Mouse (Mus musculus) left cerebral cortex, adult 9 months (tissue): ENCODE data around the gene Zfand6.
A peak's percentile ranks its signal among the peaks of the same experiment; 100 is the strongest.

Source experiments
- DNase-seq, 2 experiments: peaks; one replicate each; pipeline ENCODE4 v3.0.0; 2022; ENCODE audit warnings: low spot score in 2 of 2

The Zfand6 gene

DNA sequence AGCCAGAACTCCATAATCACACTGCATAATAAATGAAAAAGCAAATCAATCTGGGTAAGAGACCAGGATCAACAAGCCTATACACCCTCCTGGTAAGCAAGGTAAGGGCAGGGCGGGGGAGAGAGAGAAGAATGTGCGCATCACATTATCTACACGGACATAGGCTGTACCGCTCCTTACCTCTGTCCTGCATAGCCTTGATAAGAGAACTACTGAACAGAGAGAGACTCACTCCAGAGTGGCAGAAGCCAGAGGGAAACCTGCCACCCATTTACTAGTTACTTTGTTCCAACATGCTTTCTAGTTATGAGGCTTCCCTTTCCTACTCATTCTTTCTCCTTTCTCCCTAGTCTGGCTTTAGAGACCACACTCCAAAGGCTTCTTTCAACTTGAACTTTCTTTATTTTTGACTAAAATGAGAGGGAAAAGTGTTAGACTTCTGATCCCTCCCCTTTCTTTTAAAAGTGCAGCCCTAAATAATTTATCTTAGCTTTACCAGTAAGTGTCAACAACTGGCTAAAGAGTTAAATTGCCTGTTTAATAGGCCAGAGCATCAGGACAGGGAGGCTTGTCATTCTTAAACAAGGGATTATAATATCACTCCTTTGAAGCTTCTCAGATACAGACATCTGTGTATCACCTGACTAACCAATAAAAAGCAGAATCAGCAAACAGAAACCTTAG lies 38.3 kb downstream of the Zfand6 start:
- no peak for DNase-seq

DNA sequence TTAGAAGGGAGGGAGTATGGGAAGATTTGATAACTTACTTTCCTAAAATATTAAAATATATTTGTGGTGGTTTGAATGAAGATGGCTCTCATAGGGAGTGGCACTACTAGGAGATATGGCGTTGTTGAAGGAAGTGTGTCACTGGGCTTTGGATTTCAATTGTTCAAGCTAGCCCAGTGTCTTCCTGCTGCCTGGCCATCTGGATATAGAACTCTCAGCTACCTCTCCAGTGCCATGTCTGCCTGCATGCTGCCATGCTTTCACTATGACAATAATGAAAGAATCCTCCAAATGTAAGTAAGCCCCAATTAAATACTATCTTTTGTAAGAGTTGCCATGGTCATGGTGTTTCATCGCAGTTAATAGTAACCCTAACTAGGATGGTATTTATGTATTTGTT lies 40.7 kb downstream of the Zfand6 start:
- DNase-seq: no peak

DNA sequence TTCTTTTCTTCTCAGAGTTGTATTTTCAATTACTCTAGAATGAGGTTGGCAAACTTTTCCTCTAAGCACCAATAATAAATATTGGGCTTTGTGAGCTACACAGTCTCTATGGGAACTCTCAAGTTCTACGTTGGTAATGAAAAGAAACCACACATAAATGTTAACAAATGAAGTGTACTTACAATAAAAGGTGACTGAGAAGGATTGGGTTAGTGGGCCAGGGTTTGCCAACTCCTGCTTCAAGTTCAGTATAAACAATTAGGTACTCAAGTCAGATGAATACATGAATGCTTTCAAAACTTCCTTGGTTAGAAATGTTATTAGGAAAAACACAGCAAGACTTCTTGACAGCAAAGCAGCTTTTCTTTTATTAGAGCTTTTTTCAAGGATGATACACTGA lies 43.5 kb downstream of the Zfand6 start:
- DNase-seq: no peak

DNA sequence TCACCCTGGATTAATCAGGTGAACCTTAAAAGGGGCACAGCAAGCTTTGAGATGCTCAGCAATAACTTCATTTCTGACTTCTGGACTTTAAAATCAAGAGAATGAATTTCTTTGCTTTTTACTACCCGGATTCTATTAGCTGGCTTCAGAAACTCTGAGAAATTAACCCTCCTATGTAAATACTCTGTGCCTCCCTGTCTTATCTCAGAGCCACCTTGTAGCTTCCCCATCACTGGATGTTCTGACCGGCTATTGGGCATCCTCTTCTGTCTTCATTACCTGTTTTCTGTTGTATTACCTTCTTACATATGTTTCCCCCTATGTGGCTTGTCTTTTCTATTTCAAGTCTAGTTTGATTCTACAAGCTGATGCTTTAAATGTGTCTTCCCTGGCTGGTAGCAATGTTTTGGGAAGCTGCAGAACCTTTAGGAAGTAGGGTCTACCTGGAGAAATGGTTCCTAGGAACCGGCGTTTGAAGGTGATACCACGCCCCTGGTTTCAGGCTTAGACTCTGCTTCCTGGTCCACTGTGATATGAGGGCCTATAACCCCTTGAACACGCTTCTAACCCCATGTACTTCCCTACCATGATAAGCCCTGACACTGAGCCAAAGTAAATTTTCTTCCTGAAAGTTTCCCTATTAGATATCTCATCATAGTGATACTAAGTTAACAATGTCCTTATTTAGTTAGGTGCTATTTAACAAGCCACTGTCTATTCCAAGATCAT lies 46.3 kb downstream of the Zfand6 start:
- DNase-seq: no peak

GRCm38 (mm10) chr7:84642159-84642928 lies 47.4 kb downstream of the Zfand6 start:
- no peak for DNase-seq

DNA sequence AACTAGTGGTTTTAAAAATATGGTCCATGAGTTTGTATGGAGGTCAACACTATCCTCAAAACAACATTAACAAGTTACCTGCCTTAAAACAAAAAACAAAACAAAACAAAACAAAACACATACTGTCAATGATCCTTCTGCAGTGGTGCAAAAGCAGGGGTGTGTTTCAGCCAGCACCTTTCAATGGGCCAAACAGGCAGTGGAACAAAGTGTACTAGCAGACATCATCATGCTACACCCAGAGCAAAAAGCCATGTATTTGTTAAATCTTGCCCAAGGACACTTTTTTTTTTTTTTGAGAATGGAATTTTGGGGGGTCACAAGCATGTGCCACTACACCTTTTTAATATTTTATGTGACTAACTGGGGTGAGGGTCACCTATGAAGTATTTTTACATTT lies 52.8 kb downstream of the Zfand6 start:
- no peak for DNase-seq

- DNase-seq: no peak
Observed at GRCm38 (mm10) chr7:84631878-84632277, 57.9 kb downstream of the Zfand6 start.

GRCm38 (mm10) chr7:84623718-84624117 lies 66.0 kb downstream of the Zfand6 start:
- DNase-seq: no peak

DNA sequence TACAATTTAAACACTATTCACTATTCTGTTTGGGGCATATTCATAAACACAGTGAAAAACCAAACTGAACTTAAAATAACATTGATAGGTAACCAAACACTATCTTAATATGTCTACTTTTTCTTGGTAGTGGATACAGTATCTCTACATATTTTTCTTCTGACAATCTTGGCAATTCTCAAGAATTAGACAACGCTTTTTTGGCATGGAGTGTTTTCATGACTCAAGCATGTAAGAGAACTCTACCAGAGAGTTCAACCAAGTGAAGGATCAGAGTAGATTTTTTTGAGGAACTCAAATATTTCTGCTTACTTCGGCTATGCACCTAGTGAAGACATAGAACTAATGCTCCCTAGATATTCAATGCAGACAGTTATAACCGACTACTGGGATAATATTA lies 68.8 kb downstream of the Zfand6 start:
- no peak for DNase-seq

DNA sequence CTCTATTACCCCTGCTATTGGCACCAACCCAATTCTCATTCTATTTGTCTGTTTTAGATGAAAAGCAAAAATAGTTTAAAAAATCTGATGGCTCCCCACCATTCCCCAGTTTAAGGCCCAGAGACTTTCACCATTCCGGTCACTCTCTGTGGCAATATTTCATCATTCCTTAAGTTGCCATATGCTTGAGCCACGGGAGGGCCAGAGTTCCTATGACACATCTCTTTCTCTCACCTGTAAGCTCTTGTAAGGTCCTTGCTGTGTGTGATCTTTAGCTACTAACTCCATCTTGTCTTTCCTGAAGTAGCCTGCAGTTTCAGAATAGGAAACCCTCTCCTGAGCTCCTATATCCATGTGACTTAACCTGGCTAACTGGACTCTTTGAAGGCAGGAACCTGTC lies 70.8 kb downstream of the Zfand6 start:
- DNase-seq: no peak

GRCm38 (mm10) chr7:84612445-84612844 lies 77.3 kb downstream of the Zfand6 start:
- no peak for DNase-seq

DNA sequence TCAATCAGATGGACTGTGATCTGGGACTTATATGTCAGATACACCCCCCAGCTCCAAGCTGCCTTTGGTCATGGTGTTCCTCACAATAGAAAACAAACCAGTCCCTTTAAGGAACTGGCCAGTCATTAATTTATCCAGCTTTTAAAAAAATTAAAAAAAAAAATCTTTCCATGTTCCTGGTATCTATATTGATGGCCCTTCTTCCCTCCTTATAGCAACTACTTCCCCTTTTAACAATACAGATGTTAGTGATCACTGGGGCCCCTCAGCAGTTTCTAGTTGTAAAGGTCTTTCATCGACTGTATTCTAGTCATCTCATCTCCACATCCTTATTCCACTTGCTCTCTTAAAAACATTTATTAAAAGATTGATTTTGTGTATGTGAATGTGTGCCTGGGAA lies 78.2 kb downstream of the Zfand6 start:
- DNase-seq: no peak

- DNase-seq: peak in 1 of 2 experiments; percentile 39
Observed at GRCm38 (mm10) chr7:84606293-84606749, 83.4 kb downstream of the Zfand6 start, which contains the start of gene Fah. Fah (minus strand) TSS chr7:84606722.

DNA sequence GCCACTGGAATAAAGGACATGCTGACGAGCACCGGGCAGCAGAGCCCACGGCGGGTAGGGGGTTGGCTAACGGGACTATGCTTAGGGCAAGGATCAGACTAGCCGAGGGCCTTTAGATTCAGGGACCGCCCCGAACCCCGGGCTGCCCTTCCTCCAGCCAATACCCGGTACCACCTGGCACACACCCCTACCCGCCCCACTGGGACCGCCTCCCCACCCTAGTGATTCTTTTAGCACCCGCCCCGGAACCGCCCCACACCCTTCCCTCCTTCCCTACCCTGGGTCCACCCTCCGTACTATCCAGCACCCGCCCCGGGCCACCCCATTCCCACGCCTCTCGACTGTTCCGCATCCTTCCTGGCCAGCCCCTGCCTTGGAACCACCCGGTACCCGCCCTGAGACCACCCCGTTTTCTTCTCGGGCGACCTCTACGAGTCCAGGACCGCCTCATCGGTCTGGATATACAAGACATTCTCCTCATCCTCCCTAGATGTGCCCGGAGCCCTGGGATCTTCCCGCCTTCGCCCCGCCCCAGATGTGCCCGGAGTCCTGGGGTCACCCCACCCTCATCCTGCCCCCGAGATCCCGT lies 84.0 kb downstream of the Zfand6 start:
- DNase-seq: peak; percentile 42 to 81

DNA sequence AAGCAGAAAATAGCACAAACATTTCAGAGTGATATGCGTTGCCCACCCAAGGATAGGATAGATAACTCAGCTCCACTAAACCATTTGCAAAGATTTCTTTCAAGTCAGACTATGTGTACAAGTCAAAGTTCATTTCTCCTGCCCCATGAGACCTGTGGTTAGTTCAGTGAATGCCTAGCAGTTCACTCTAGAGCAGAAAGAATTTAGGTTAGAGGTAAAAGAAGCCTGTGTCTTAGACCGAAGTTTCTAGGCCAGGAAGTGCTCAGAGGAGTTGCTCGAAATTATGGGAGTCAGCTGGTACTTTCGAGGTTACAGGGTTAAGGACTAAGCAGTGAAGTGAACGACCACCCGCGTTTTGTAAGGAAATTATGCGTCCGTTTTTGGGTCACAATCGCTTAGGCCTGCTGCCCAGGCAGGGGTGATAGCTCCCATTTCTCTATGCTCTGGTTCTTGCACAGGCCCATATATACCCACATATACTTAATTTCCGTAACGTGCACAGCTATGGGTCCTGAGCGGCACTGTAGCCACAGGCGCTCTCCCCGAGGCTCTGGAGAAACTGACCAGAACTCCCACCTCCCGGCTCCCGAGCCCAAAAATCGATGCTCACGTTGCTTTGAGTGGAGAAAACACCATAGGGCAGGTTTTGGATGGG lies 84.6 kb downstream of the Zfand6 start:
- DNase-seq: peak in 1 of 2 experiments; percentile 16

DNA sequence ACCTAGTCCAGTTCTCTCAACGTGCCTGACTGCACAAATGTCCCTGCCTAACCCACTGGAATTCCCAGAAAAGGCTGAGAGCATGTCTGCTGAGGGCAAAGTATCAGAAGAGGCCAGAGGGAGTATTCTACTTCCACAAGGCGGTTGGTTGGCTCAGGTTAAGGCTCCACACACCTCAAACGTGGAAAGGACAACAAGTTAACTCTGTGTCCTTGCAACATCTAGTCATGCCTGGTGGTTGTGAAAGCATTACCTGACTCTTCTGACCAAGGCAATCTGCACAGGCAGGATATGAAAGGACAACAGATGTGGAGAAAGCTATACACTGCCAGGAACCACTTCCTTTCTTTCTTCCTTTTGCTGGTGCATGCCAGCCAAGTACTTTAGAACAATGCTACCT lies 85.3 kb downstream of the Zfand6 start:
- no peak for DNase-seq

GRCm38 (mm10) chr7:84601331-84601730 lies 88.4 kb downstream of the Zfand6 start:
- DNase-seq: no peak

DNA sequence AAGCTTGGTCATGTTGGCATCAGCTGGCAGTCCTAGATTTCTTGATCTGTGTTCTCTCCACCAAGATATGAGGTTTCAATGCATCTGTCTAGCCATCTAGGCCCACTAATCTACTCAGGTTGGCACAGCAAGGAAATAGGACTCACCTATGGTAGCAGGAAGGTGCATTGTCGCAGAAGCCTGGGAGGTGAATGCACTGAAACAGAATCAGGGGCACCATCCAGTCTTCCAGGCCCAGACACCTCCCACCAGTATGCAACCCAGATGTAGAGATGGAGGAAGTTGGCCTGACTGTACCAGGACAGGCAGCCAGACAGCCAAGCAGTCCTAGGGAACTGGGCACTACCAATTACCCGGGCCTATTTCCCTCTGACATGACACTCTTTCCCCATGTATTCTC lies 89.1 kb downstream of the Zfand6 start:
- no peak for DNase-seq

GRCm38 (mm10) chr7:84596633-84597032 lies 93.1 kb downstream of the Zfand6 start:
- no peak for DNase-seq

GRCm38 (mm10) chr7:84596002-84596401 lies 93.8 kb downstream of the Zfand6 start:
- no peak for DNase-seq

DNA sequence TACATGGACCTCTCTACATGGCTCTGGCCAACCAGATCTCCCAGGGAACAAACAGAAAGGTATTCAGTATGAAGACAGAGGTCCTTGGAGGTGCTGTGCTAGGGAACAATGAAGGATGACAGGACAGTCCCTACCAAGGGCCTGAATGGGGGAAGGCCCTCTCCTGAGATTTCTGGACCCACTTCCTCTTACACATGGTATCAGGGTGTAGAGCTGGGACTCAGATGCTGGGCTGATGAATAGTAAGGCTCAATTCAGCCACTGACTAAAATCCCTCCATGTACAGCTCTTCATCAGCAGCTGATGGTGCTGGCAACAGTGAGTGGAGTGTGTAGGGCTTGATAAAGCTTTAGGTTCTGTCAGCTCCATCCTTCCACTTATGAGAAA lies 94.8 kb downstream of the Zfand6 start:
- DNase-seq: no peak
